Mouse (Mus musculus) CH12F3 (cell line): Measurements from ENCODE around the gene Morn1.

Source experiments
- in situ Hi-C: fragments of 300-500 bp; cut with MboI; formaldehyde crosslinking; loops from 2 replicates; pipeline ENCODE4 v1.14.3; 2020; ENCODE audit warnings: low sequenced_read_pairs

Gene Morn1

DNA sequence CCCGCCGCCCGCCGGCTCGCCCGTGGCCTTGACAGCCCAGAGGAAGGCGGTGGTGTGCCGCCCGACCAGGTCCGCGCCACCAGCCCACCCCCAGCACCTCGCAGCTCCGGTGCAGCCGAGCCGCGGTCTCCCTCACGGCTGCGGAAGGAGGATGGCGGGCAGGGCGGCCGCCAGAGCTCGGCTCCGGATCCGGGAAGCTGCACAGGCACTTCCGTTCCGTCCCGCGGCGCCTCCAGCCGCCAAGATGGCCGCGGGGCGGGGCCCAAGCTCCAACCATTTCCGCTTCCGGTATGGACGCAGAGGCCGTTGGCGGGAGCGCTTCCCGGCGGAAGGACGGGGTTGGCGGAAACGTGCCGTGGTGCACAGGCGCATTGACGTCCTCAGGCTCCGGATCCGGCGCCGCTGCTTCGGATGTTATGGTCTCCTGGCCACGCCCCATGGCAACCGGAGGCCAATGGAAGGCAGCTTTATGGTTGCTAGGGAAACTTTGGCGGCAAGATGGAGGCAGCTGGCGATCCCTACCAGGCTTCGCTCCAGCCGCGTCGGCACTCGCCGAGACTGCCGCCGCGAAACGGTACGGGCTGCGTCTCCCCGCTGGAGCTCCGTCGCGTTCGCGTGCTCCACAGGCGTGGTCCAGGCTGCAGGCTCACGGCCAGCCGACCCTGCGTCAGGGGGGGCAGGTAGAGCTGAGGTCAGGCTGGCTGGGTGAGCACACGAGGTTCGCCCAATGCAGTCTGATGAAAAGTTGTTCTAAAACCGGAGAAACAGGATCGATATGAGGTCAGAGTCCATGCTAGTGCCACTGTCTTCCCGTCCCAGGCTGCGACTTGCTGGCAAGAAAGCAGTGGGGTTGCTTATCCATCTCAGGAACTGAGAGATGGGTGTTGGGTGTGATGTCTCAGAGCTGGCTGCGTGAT, at the start of gene Morn1, which contains the start of gene Rer1:
TSS of gene Morn1 (plus strand) at position 470 of the 917 bp plus-strand sequence.
TSS of gene Rer1 (minus strand) at position 275 of the 917 bp plus-strand sequence.
- in situ Hi-C loops: no loop called here

DNA sequence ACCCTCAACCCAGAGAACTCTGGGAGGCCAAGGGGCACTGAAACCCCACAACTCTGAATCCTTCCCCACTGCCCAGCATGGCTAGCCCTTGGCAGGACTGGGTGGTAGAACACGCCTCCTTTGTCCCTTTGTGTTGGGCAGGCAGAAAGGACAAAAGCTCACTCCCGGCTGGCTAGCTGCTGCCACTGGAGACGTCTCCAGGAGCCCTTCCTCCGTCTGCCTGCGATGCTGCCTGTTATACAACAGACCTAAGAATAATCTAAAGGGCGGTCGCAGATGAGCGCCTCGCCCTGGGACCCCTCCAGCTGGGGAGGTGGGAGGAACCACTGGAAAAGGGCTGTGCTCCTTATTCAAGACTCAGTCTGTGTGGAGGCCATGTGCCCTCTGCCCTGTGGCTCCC, 46.2 kb upstream of the Morn1 start:
- in situ Hi-C loops: no loop called here

DNA sequence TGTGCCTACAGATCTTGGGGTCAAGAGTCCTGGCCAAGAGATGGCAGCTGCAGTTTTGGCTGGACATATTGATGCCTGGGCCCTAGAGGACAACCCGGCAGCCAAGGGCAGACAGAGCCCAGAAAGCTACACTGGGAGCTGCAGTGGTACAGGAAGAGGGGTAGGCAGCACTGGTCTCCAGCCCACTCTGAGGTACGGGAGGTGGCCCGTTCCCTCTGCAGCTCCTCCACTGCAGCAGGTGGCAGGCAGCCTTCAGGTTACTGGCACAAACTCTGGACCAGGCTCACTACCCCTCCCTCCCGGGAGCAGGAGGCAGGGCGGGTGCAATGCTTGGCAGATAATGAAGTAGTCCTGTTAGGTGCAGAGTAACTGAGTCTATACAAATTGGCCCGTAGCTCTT, 45.7 kb upstream of the Morn1 start:
- in situ Hi-C loops: no loop called here

DNA sequence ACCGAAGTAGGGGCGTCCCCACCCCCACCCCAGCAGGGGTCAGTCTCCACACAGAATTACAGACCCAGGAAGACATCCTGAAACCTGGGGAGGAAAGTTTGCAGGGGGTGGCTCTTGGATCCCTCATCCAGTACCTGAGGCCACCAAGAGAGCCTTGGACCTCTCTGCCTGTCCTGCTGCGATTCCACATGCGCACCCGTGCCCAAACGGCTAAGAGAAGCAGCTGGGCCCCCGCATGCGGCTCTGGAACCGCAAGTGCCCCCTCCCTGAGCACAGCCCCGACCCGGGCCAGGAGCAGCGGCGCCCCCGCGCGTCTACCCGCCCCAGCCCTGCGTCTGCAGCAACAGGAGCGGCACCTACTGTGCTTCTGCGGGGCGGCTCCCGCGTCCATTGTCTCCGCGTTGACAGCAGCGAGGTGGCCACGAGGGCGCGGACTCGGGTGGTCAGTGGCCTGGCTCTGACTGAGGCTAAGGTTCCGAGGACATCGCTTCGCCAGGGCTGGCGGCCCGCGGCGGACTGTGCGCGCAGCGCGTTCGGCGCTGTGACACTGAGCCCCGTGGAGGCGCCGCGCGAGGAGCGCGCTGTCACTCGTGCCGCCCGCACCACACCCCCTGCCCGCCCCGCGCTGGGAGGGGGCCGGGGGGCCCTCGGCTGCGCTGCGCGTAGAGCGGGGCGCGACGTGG, 43.6 kb upstream of the Morn1 start:
- in situ Hi-C loops: no loop called here

DNA sequence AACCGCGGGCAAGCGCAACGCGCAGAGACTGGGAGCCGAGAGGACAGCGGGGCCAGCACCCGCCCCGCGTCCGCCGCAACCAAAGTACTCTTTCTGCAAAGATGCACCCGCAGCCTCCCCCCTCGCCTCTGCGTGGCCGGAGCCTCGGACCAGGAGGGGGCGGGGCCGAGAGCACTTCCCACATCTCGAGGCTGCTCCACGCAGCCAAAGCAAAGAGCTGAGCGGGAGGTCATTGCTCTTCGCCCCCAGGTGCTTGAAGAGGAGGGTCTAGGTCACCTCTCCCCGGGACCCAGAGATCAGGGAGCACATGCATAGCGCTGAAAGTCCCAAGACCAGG, 43.1 kb upstream of the Morn1 start:
- in situ Hi-C loops: no loop called here

DNA sequence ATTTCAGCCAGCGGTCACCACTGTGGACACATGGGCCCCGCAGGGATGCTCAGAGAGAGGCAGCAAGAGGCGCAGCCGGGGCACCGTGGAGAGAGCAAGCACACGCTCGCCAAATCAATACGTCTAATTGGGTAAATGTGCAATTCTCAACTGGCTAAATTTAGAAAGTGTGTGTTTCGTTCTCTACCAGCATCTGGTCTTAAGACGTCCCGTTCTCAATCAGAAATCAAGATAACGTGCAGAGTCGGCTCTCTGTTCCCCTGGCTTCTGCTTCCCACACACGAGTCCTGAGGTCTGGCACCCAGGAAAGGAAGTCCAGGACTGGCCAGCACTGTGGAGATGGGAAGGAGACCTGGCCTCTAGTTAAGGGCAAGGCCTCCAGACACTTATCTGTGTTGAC, 39.7 kb upstream of the Morn1 start:
- in situ Hi-C loops: no loop called here

DNA sequence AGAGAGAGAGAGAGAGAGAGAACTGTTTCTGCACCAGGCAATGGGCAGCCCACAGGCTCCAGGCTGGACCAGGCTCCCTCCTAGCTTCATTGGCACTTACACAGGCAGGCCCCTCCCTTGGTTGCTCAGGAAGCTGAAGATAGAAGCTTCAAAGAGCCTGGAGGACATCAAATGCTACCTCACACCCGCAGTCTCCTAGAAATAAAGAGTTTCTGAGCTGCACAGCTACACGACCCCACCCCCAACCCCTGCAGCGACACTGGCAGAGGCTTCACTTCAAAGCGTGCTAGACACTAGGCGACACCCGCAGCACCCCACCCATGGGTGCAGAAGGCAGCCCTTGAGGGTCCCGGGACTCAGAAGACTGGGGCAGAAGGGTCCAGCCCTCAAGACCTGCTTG, 36.3 kb upstream of the Morn1 start:
- in situ Hi-C loops: loop anchor here (25.0 kb wide), 2 partner anchors 88 to 888 kb away; partner anchors contain the start of genes Hes5, Megf6, Pank4 and Tprgl

DNA sequence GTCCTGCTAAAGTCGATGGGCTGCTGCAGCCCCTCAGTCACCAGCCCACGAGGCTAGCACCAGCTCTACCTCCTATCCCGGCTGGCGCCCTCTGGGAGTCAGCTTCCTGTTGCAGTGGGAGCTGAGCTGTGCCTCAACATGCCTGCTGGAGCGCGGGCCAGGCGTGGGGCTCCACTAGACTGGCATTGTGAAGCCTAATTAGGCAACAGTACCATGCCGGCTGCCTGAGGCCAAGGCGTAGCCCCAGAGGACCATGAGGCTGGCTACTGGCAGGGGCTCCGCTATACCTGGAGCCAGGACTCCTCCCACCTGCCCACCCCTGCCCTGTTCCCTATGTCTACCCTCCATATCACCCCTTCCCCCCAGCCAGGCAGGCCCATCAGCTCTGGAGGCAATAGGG, 29.7 kb upstream of the Morn1 start, which contains the start of gene Plch2:
TSS of gene Plch2 (minus strand) at position 61 of the 400 bp plus-strand sequence.
- in situ Hi-C loops: loop anchor here (25.0 kb wide), 2 partner anchors 94 to 894 kb away; partner anchors contain the start of genes Hes5, Megf6, Pank4 and Tprgl

DNA sequence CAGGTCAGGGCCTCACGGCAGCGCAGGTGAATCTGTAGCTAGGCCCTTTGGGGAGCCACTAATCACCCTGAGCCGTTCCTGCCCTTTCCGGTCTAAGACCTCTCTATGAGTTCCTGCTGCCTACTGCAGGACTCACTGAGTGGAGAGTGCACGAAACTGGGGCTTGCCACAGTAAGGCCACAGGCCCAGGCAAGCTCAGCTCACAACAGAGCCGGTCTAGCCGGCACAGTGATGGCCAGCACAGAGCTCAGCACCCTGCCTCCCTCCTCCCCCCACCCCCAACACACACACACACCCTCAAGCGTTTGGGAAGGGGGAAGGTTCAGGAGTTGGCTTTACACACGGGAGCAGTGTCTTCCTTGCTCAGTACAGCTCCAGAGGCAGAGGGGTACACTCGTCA, 28.1 kb upstream of the Morn1 start:
- in situ Hi-C loops: loop anchor here (25.0 kb wide), 2 partner anchors 96 to 896 kb away; partner anchors contain the start of genes Hes5, Megf6, Pank4 and Tprgl

DNA sequence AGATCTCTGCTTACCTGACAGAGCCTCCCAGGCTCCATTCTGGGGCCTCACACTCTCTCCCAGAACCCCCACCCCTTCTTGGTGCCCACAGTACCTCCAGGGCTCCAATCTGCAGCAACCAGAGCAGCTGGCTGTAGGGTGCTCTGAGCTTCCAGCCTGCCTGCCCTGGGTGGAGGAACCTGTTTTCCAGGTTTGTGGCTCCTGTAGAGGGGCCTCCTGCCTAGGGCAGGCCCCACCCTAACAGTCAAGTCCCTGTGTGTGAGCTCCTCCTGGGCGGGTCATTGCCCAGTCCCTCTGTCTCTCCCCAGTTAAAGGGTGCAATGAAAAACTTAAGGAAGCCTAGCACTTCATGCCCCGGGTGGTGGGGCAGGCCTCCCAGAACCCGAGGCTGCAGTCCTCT, 22.5 kb upstream of the Morn1 start:
- in situ Hi-C loops: loop anchor here (10.0 to 25.0 kb wide), 3 partner anchors 102 to 902 kb away; partner anchors contain the start of genes Hes5, Megf6, Pank4 and Tprgl

DNA sequence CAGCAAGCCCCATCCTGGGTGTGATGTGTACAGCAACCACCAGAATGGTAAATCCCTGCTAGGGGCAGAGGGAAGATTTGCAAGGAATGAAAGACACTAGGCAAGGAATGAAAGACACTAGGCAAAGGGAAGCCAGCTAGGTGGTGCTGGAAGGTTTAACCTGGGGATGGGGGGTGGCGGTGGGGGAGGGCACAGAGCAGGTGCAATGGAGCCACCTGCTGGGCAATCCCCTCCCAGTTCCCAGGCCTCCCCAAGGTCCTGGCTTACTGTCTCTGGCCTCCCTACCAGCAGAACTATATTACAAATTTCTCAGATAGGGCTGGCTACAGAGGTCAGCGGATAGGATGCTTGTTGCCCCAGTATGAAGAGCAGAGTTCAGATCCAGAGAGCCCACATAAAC, 21.9 kb upstream of the Morn1 start:
- in situ Hi-C loops: loop anchor here (10.0 to 25.0 kb wide), 3 partner anchors 102 to 902 kb away; partner anchors contain the start of genes Hes5, Megf6, Pank4 and Tprgl

DNA sequence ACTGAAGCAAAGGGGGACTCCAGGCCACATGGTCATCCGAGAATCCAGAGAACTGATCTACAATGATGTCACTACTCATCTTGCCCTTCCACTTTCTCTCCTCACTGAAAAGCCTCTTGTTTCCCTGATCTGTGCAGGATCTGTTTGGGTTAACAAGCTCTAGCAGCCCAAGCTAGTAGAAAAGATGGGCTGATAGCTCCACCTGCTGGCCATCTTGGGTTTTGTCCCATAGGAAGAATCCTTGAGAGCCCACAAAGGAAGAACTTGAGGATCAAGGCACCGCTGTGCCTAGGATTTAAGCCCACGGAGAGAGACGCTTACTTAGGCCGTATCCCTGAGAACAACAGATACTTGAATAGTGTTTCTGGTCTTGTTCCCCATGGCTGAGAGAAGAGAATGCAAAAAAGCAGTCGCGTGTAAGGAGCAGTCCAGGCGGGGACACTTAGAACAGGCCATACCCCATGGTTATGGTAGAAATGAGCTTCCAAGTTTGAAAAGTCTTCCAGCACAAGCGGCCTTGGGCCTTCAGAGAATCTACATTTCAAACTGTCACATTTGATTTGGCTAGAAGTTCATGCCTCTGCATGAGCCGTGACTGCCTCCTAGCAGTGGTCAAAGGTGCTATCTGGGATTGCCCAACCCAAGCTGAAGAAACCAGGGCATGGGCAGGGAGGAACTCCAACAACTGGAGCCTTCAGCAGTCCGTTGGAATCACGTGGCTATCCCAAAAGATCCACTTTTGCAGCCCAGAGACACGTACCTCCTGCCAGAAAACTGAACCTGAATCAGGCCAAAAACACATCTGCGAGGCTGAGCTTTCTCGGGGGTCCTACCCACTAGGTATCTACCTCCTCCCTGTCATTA, 20.2 kb upstream of the Morn1 start:
- in situ Hi-C loops: loop anchor here (10.0 to 25.0 kb wide), 3 partner anchors 104 to 904 kb away; partner anchors contain the start of genes Hes5, Megf6, Pank4 and Tprgl

DNA sequence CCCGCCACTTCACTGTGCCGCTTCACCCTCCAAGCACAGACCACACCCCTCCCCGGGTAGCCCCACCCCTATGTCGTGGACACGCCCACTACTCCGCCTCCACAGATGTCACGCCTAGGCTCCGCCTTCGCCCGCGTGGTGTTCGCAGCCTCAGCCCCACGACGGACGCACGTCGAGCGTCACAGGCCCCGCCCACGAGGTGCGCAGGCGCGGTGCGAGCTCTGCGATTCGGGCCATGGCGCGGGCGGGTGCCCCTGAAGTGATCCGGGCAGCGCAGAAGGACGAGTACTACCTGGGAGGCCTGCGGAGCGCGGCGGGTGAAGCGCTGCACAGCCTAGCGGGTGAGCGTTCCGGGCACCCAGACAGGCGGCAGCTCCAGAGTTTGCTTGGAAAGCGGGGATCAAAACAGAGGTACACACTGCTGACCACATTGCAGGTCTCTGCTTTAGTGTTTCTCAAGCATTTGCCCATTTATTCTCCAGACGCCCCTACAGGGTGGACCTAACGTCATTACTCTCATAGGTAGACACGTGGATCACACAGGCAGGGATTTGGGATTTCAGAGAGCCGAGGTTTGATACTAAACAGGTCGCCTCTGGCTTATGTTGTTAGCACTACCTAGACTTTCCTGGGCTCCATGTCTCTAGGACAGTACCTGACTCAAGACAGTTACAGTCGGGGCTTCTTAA, 19.4 kb upstream of the Morn1 start, which contains the start of gene Pex10:
TSS of gene Pex10 (plus strand) at position 183 of the 689 bp plus-strand sequence.
- in situ Hi-C loops: loop anchor here (10.0 to 25.0 kb wide), 3 partner anchors 105 to 905 kb away; partner anchors contain the start of genes Hes5, Megf6, Pank4 and Tprgl

DNA sequence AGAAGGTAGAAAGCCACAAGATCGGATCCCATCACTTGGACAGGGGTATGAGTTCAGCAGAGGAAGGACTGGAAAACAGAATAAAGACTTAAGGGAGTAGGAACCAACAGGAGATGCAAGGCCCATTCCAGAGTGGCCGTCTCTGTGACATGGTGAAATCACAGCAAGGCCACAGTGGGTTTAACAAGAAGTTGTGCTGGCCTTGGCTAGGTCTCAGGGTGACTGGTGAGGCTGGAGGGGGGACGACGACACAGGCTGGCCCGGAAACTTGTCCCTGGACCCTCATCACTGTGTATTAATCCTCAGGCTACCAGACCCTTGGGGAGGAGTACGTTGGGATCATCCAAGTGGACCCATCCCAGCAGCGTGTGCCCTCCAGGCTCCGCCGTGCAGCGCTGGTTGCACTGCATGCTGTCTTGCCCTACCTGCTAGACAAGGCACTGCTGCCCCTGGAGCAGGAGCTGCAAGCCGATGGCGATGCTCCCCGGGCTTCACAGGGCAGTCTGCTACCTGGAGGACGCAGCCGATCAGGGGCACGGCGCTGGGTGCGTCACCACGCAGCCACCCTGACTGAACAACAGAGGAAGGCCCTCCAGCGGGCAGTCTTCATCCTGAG, 17.9 kb upstream of the Morn1 start:
- in situ Hi-C loops: loop anchor here (10.0 to 25.0 kb wide), 3 partner anchors 106 to 906 kb away; partner anchors contain the start of genes Hes5, Megf6, Pank4 and Tprgl

DNA sequence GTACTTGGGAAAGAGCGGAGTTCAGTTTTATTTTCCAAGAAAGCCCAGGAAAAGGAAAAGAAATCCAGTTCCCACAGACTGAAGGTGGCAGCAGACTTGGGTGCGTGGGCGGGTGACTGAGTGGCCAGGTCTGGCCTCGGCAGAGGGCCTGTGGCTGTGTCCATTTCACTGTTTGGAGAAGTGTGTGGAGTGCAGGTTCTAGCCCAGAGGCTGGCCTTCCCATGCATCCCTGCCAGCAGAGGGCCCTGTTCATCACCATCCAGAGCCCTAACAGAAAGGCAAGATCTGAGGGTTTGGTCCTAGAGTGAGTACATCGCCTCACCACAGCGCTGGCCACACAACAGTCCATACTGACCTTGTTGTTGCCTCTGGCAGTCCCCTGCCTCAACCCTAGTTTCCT, 17.2 kb upstream of the Morn1 start:
- in situ Hi-C loops: loop anchor here (10.0 to 25.0 kb wide), 3 partner anchors 107 to 907 kb away; partner anchors contain the start of genes Hes5, Megf6, Pank4 and Tprgl

DNA sequence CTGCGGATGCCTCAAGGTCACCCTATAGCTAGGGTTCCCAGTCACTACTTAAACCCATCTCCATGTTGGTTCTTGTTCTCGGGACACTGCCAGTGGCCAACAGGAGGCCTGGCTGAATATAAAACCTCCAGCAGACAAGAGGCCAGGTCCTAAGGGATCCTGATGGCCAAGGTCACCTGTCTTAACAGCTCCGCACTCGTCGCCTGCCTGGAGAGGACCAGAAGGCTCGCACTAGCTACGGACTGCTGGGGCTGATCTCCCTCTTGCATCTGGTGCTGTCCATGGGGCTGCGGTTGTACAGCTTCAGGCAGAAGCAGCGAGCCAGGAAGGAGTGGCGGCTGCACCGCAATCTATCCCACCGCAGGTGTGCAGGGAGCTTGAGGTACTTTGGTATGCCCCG, 16.2 kb upstream of the Morn1 start:
- in situ Hi-C loops: loop anchor here (25.0 kb wide), 2 partner anchors 108 to 908 kb away; partner anchors contain the start of genes Hes5, Megf6, Pank4 and Tprgl

DNA sequence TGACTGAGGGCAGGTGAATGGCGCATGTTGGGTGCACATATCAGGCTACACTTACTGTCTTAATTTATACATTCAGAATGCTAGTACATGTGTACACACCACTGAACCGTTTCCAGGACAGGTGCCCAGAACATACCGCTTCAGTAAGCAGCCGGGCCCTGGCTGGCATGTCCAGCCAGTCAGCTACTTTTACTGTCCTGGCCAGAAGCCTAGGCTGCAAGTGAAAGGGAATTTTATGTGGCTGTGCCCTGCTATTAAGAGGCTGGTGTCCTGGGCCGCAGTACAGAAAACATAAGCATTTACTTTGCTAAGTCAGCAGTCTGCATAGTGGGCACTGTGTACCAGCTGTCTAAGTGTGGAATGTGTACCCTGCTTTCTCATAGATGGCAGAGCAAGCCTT, 15.5 kb upstream of the Morn1 start:
- in situ Hi-C loops: loop anchor here (25.0 kb wide), 2 partner anchors 109 to 909 kb away; partner anchors contain the start of genes Hes5, Megf6, Pank4 and Tprgl

DNA sequence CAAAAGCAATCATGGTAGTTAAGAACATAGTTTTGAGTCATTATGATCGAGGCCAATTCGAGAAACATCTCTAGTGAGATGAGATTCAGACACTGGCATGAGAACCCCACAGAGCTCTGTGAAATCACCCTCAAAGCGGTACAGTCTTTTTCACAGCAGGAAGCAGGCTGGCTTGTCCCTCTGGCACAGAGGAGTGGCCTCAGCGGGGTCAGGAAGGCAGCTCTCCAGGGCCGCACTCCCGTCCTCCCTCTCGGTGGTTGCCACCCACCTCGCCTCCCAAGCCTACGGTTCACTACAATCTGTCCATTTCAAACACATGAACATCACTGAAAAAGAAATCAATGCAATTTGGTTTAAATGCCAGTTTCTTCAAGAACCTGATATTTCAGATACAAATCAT, 12.0 kb upstream of the Morn1 start:
- in situ Hi-C loops: loop anchor here (25.0 kb wide), 2 partner anchors 112 to 912 kb away; partner anchors contain the start of genes Hes5, Megf6, Pank4 and Tprgl

DNA sequence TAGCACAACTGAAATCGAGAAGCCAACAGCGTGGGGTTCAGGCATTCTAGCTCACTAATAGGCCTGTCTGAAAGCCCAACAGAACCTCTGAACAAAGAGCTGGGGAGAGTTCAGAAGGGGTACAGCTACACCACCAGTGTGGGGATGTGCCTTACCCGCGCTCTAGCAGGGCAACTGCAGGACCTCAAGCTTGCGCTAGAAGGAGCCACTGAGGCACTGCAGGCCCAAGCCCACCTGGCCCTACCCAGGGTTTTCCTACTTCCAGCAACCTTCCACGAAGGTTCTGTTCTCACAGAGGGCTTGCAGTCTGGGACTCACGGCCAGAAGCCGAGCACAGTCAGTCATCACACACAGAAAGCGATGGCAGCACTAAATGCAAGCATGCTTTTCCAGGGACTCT, 11.2 kb upstream of the Morn1 start:
- in situ Hi-C loops: no loop called here
